Mouse (Mus musculus) MEL (cell line): ENCODE measurements at regions not wholly inside any gene's neighbourhood (a gene's known extent, or its start where the extent isn't known, plus 50 kb on each side); places are given as distances from the start of the nearest gene placed in this dataset.

Experiments
- CHD1 ChIP-seq: IDR thresholded peaks from 2 replicates; pipeline ENCODE4 v1.6.1; 2012; ENCODE audit warnings: low read depth, mild to moderate bottlenecking, inconsistent platforms, low read length, improper control_type of control experiment
- CTCF ChIP-seq, 3 experiments: IDR thresholded peaks in 2 of 3; conservative IDR thresholded peaks in 1 of 3; 2 replicates each; pipeline ENCODE4 v1.5.1; 2011 to 2012; ENCODE audit warnings: low read length in 3 of 3, low read depth in 2 of 3, mild to moderate bottlenecking in 2 of 3, improper control_type of control experiment in 1 of 3, inconsistent platforms in 1 of 3, mixed read lengths in 1 of 3, moderate library complexity in 1 of 3; ENCODE audit not compliant: control insufficient read depth in 1 of 3, insufficient read depth in 1 of 3, poor library complexity in 1 of 3, severe bottlenecking in 1 of 3
- ELF1 ChIP-seq: IDR thresholded peaks from 2 replicates; pipeline ENCODE4 v1.6.1; 2014; ENCODE audit warnings: low read depth, mild to moderate bottlenecking, inconsistent platforms, low read length, improper control_type of control experiment, moderate library complexity
- ETS1 ChIP-seq: IDR thresholded peaks from 2 replicates; pipeline ENCODE4 v1.6.1; 2012; ENCODE audit warnings: low read depth, mild to moderate bottlenecking, inconsistent platforms, low read length, improper control_type of control experiment, moderate library complexity
- GATA1 ChIP-seq: IDR thresholded peaks from 2 replicates; pipeline ENCODE4 v1.6.1; 2011; ENCODE audit warnings: low read depth, low read length, improper control_type of control experiment
- MAX ChIP-seq: IDR thresholded peaks from 2 replicates; pipeline ENCODE4 v1.6.1; 2011; ENCODE audit warnings: low read length, improper control_type of control experiment
- POLR2A ChIP-seq, 2 experiments: IDR thresholded peaks; 2 replicates each; pipeline ENCODE4 v1.6.1; 2011 to 2012; ENCODE audit warnings: low read length in 2 of 2, mild to moderate bottlenecking in 2 of 2, control low read depth in 1 of 2, improper control_type of control experiment in 1 of 2, low read depth in 1 of 2, moderate library complexity in 1 of 2; ENCODE audit not compliant: control insufficient read depth in 1 of 2, insufficient read depth in 1 of 2, poor library complexity in 1 of 2
- TCF12 ChIP-seq: IDR thresholded peaks from 2 replicates; pipeline ENCODE4 v1.6.1; 2014; ENCODE audit warnings: low read depth, mild to moderate bottlenecking, inconsistent platforms, low read length, improper control_type of control experiment, moderate library complexity

DNA sequence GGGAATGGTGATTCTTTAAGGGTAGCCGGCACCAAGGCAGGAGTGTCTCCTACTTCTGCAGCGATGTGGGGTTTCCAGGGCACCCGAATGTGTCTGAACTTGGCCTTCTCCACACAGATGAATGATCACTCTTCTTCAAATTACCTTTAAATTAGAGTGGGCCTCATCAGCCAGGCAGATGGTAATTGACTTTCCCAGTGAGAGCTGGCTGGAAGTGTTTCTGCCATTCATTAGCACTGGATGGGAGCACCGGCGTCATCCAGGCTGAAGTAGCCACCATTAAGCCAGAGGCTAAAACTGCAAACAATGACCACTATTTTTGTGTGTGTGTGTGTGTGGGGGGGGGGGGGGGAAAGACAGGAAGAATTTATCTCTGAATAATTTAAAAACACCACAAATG lies 58.7 kb upstream of the Ubl3 start:
- TF ChIP-seq CTCF (IDR thresholded peaks at IDR 0.05 in 2 of 3, conservative IDR thresholded peaks at IDR 0.05 in 1 of 3; ENCODE audit: control insufficient read depth in 1 of 3, insufficient read depth in 1 of 3, low read depth in 2 of 3, low read length in 3 of 3, poor library complexity in 1 of 3, severe bottlenecking in 1 of 3), result no peak
- no peak for TF ChIP-seq POLR2A (IDR thresholded peaks at IDR 0.05; ENCODE audit: control insufficient read depth in 1 of 2, insufficient read depth in 1 of 2, low read depth in 1 of 2, low read length in 2 of 2, poor library complexity in 1 of 2)
- TF ChIP-seq TCF12, result no peak
- no peak for TF ChIP-seq MAX
- no peak for TF ChIP-seq ELF1
- TF ChIP-seq ETS1, result no peak
- no peak for TF ChIP-seq GATA1
- no peak for TF ChIP-seq CHD1
